10 mouse cellular contexts compared by ENCODE assay signal in the genomic region with DNA sequence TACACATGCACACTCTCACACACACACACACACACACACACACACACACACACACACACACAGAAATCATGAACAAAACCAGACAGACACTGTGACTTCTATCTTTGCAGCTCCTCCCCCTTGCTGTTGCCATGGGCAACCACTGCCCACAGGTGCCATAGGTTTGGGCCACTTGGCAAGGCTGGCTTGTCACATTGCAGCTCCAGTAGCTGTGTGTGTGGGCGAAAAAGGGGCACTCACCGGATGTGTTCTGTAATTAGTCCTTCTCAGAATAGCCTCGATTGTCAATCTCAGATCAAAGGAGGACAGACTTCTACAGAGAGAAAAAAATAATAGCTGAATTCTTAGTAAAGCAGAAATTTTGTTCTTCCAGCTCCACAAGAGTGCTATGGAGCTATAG.
DNase-seq lines count a peak whose midpoint lies in the region; ATAC-seq and TF ChIP-seq lines count a peak whose summit lies in the region.
"Had no signal": no experiment of that assay in that cellular context is flagged by ENCODE, and none has a peak within 500 bp of the region (broad histone marks: within the 10 kb centered on the region; RNA-seq: fewer than 3 reads in every experiment).

No protein-coding gene starts in this region.

- H3K27me3 ChIP-seq in midbrain, embryonic 14.5 days (ENCODE audit: control insufficient read depth, insufficient read depth, low read length): no peaks in the 10 kb centered on the region
- H3K27me3 ChIP-seq in midbrain, embryonic 11.5 days (ENCODE audit: control insufficient read depth, insufficient read depth, low read length): no peaks in the 10 kb centered on the region
- no peaks in the 10 kb centered on the region for H3K27me3 ChIP-seq in intestine, postnatal 0 days (replicated peaks; ENCODE audit: control insufficient read depth, insufficient read depth, low read length)

- no peak overlapping the region for H3K4me3 ChIP-seq in midbrain, embryonic 14.5 days (replicated peaks; ENCODE audit: low read depth, low read length)
- no peak overlapping the region for H3K4me3 ChIP-seq in midbrain, embryonic 11.5 days (ENCODE audit: low read depth, low read length)
- no peak overlapping the region for H3K4me3 ChIP-seq in intestine, postnatal 0 days (ENCODE audit: low read depth, low read length)

- H3K4me2 ChIP-seq in midbrain, embryonic 14.5 days (ENCODE audit: low read length): no peak overlapping the region
- no peak overlapping the region for H3K4me2 ChIP-seq in midbrain, embryonic 11.5 days
- H3K4me2 ChIP-seq in intestine, postnatal 0 days (replicated peaks; ENCODE audit: low read depth): no peak overlapping the region

- H3K9me3 ChIP-seq in midbrain, embryonic 14.5 days (ENCODE audit: control insufficient read depth, low read length): no peaks in the 10 kb centered on the region
- H3K9me3 ChIP-seq in midbrain, embryonic 11.5 days (ENCODE audit: control insufficient read depth, low read length): no peaks in the 10 kb centered on the region
- H3K9me3 ChIP-seq in intestine, postnatal 0 days (ENCODE audit: control insufficient read depth): no peaks in the 10 kb centered on the region

- H3K36me3 ChIP-seq in midbrain, embryonic 14.5 days (ENCODE audit: control insufficient read depth, insufficient read depth, low read length): no peaks in the 10 kb centered on the region
- H3K36me3 ChIP-seq in midbrain, embryonic 11.5 days (ENCODE audit: control insufficient read depth, insufficient read depth, low read length): no peaks in the 10 kb centered on the region
- H3K36me3 ChIP-seq in intestine, postnatal 0 days (ENCODE audit: control insufficient read depth, insufficient read depth): no peaks in the 10 kb centered on the region

- ATAC-seq in midbrain, embryonic 14.5 days (ENCODE audit: low FRiP score, low TSS enrichment): no peak
- ATAC-seq in midbrain, embryonic 11.5 days (ENCODE audit: low FRiP score): no peak
- ATAC-seq in intestine, postnatal 0 days: no peak

- no peak overlapping the region for H3K9ac ChIP-seq in midbrain, embryonic 14.5 days (replicated peaks; ENCODE audit: low read length)
- no peak overlapping the region for H3K9ac ChIP-seq in midbrain, embryonic 11.5 days (ENCODE audit: low read length)
- H3K9ac ChIP-seq in intestine, postnatal 0 days (ENCODE audit: low read depth, low read length): no peak overlapping the region

- WGBS in midbrain, embryonic 14.5 days: 71% methylated on average over 3 of the region's 3 CpGs
- 79% methylated on average over 3 of the region's 3 CpGs for WGBS in midbrain, embryonic 11.5 days
- 81% methylated on average over 3 of the region's 3 CpGs for WGBS in intestine, postnatal 0 days

- H3K27ac ChIP-seq in midbrain, embryonic 14.5 days (replicated peaks; ENCODE audit: low read depth, low read length): no peak overlapping the region
- H3K27ac ChIP-seq in midbrain, embryonic 11.5 days (ENCODE audit: low read depth, low read length): no peak overlapping the region
- H3K27ac ChIP-seq in intestine, postnatal 0 days (ENCODE audit: low read depth, low read length): no peak overlapping the region

- peak; percentile 47 for DNase-seq in midbrain, embryonic 14.5 days
- DNase-seq in midbrain, embryonic 11.5 days (ENCODE audit: low spot score, missing footprints): no peak
- DNase-seq in brain, embryonic 14.5 days (ENCODE audit: low read depth): peak; percentile 66
- peak; percentile 38 to 63 for DNase-seq in left cerebral cortex, adult 9 months (ENCODE audit: low spot score in 2 of 2)
- peak; percentile 37 for DNase-seq in right cerebral cortex, postnatal 25 days
- no peak for DNase-seq in cerebellum, postnatal 36 days
- no peak for DNase-seq in gastrocnemius, postnatal 10 days
- DNase-seq: kidney, adult 11 months; lung, adult 2 months had no signal

- no peaks in the 10 kb centered on the region for H3K4me1 ChIP-seq in midbrain, embryonic 14.5 days (ENCODE audit: control insufficient read depth, insufficient read depth, low read length)
- H3K4me1 ChIP-seq in midbrain, embryonic 11.5 days (ENCODE audit: control insufficient read depth, insufficient read depth, low read length): no peaks in the 10 kb centered on the region
- no peaks in the 10 kb centered on the region for H3K4me1 ChIP-seq in intestine, postnatal 0 days (replicated peaks; ENCODE audit: control insufficient read depth, insufficient read depth, low read length)

- TF ChIP-seq CTCF in brain, embryonic 14.5 days (IDR thresholded peaks at IDR 0.05; ENCODE audit: borderline replicate concordance, extremely low read depth, insufficient read depth, insufficient read length): no peak
- no peak for TF ChIP-seq CTCF in intestine, postnatal 0 days (IDR thresholded peaks at IDR 0.05; ENCODE audit: low read depth)

- no peak for TF ChIP-seq POLR2A in brain, embryonic 14.5 days (IDR thresholded peaks at IDR 0.05; ENCODE audit: borderline replicate concordance, extremely low read depth, insufficient read depth, insufficient read length, poor library complexity, severe bottlenecking)

Comparison
In these comparisons a context has a peak if more than half of its experiments do, and no peak if none do; other contexts are left out.
1. DNase-seq: peak in midbrain, embryonic 14.5 days (single experiment), brain, embryonic 14.5 days (single experiment), left cerebral cortex, adult 9 months (2 of 2) and right cerebral cortex, postnatal 25 days (single experiment); none in midbrain, embryonic 11.5 days (single experiment), cerebellum, postnatal 36 days (0 of 2) and gastrocnemius, postnatal 10 days (single experiment).